Mouse (Mus musculus) CD4-positive helper T cell, adult 2 months (primary cell): ENCODE measurements around the gene Gje1.

Experiments
- DNase-seq: peaks from one replicate; pipeline ENCODE4 v3.0.0-alpha.2; 2012; ENCODE audit warnings: low read depth, missing footprints, low spot score

Gene Gje1

GRCm38 (mm10) chr10:14718114-14718513, at the start of gene Gje1:
Gene Gje1 (minus strand): TSS chr10:14718214.
- no peak for DNase-seq

DNA sequence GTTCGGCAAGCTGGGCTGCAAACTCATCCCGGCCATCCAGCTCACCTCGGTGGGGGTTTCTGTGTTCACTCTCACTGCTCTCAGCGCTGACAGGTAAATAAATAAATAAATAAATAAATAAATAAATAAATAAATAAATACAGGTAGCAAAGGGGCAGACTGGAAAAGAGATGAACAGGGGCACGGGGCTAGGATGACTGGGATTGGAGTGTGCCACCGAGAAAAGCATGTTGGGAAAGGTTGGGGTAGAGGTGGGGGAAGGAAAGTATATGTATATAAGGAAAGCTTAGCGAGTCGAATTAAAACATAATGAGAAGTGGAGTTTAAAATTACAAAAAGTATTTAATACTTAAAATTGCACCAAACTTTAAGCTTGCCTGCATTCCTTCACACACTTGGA, 42.6 kb upstream of the Gje1 start:
- no peak for DNase-seq

DNA sequence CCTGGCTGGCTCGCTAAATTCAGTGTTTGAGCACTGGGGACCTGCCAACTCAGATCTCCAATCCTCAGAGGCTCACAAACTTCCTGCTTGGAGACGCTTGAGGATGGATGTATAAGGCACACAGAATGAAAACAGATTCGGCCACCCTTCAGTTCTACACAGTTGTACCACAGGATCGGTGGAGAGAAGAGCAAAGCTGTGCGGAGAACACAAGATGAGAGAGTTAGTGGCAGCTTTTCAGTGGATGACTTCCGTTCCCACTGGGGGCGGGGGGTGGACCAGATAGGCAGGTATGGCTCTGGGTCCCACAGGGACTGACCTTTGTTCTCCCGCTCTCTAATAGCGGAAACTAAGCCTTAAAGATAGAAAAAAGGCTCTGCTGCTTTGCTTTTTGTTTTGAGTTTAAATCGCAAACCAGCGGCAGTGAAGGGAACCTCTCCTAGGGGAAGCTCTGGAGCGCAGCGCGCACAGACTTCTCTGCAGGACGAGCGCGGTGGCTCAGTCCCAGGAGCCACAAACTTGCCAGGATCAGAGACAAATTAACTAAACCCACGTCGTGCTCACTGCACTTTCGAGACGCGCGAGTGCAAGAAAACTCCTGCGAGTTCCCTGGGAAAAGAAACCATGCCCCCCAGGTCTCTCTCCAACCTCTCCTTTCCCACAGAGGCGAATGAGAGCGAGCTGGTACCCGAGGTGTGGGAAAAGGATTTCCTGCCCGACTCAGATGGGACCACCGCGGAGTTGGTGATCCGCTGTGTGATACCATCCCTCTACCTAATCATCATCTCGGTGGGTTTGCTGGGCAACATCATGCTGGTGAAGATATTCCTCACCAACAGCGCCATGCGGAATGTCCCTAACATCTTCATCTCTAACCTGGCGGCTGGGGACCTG, 41.9 kb upstream of the Gje1 start:
- no peak for DNase-seq

- DNase-seq, result peak; percentile 10
Measured at GRCm38 (mm10) chr10:14734285-14734684, 16.3 kb upstream of the Gje1 start.

- no peak for DNase-seq
Measured at GRCm38 (mm10) chr10:14725671-14726070, 7.7 kb upstream of the Gje1 start.

DNA sequence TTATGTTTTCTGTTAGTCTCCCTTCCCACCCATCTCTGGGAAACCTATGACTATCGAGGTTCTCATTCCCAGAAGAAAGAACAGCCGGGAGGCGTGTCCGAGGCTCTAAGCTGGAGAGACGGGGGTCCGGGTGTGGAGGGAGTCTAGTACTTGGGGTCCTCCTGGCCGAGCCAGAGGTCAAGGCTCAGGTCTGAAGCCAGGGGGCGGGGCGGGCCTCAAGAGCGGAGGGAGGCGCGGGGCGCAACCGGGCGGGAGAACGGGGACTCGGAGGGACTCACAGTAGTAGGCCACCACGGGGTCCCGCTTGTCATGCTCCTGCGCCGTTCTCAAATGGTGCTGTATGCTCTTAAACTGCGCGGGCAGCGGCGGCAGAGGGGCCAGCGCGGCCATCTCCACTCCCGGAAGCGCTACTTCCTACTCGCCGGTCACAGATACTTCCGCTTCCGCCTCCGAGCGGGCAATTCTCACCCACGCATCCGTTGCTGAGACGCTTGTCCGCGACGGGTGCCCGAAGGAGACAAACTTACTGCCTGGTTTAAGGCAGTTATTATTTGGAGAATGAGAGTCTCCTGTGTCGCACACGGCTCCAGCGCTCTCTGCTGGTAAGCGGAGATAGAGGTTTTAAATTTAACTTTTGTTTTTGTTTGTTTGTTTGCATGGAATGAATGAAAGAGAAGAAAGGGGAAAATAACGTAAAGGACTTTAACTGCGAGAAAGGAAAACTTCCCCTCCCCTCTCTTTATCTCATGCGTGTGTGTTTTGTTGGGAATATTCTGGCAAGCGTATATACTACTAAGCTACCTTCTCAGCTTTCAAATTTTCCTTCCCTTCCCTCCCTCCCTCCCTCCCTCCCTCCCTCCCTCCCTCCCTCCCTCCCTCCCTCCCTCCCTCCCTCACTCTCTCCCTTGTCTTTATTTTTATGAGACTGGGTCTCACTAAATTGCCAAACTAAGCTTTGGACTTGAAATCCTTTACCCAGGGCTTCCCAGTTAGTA, 12.6 kb downstream of the Gje1 start, which contains the start of the genes Vta1 and Nmbr:
Gene Vta1, minus strand, starts transcription at position 489 of the 995 bp plus-strand sequence.
Gene Nmbr, plus strand, starts transcription at position 520 of the 995 bp plus-strand sequence.
- DNase-seq, result peak; percentile 97

DNA sequence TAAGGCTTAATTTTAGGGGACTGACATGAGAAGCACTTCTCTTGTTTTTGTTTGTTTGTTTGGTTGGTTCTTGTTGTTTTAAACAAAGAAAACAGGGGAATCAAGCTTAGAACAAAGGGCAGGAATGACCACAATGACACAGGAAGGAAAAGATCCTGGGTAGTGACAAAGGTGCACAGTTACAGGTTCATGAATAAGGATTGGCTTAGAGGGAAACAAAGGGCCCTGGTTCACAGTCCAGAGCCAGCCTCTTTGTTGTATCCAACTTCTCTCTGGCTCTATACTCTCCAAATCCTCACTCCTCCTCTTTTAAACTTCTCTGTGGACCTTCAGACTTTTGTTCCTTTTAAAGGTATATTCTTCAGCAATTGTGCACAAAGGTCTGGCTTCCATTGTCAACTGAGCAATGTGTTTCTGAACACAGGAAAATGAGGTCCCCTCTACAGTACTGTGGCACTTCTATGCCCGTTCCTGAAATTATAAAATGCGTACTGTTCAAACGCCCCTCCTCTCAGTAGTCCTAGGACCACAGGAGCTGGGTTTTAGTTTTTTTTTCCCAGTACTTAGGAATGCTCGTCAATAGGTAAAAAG, 14.1 kb downstream of the Gje1 start:
- no peak for DNase-seq

GRCm38 (mm10) chr10:14703239-14703638, 14.8 kb downstream of the Gje1 start:
- DNase-seq, result no peak

DNA sequence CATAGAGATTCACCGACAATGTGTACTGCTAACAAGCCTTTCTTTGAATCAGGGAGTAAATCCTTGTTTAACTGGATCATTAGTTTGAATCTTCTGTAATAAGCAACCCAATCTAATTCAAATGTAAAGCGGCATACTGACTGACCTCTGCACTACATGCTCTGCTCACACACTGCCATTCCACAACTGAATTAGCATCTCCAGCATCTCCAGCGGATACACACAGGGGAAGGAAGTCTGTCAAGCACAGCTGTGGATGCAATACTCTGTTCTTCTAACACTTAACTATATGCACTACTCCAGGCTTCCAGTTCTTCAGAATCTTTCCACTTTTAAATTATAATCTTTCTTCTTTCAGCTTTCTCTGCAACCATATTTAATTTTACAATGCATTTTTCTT, 27.7 kb downstream of the Gje1 start:
- no peak for DNase-seq

- DNase-seq, result no peak
Measured at GRCm38 (mm10) chr10:14688785-14689442, 29.1 kb downstream of the Gje1 start.

DNA sequence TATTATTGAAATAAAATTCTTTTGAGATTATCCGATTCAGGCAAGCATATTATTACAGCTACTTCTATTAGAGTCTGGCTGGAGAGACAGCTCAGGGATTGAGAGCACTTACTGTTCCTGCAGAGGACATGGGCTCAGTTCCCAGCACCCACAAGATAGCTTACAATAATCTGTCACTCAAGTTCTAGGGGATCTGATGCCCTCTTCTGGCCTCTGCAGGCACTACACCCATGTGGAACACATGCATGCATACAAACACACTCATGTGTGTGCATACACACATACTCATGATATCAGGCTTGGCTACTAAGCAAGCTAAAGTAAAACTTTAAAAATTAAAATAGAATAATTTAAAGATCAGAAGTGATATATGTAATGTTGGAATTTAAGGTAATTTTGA, 32.4 kb downstream of the Gje1 start:
- DNase-seq, result no peak

DNA sequence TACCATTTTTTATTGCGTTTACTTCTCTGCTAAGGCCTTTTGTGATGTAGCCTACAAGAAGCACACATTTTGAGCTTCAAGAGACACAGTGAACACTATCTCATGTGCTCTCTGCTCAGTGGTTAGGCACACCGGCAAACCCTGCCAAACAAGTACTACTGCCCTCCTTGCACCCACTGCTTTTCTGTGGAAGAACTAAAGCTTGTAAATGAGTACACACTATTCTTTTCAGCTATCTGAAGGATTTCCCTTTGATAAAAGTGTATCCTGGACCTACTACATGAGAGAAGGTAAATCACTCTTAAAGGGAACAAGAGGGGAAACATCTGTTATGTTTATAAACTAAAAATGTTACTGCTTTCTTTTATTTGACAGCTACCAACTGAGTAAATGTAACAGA, 51.9 kb downstream of the Gje1 start:
- DNase-seq, result no peak
